Mouse (Mus musculus) MEL-GATA-1-ER (cell line): ENCODE data around the gene Kcnn3.
A peak's percentile ranks its signal among the peaks of the same experiment; 100 is the strongest.

Source experiments
- DNase-seq: peaks from one replicate; pipeline ENCODE4 v3.0.0-alpha.2; 2012; ENCODE audit warnings: low read depth; ENCODE audit errors: extremely low read depth

The Kcnn3 gene

GRCm38 (mm10) chr3:89561386-89561785 lies 41.4 kb downstream of the Kcnn3 start:
- no peak for DNase-seq

DNA sequence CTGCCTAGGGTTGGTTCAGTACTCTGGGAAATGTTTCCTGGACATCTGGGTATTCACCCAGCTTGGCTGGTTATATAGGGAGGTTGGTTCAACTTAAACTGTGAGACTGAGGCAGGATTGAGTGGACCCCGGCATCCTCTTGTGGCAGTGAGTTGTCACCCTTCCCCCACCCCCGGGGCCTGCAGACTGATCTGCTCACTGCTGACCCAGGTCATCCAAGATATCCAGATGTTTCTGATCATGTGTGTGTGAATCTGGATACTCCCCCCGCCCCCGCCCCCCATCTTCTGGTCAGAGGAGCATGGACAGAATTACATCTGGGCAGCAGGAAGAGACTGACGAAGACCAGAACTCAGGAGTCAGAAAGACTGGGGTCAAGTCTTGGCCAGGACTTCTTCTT lies 45.4 kb downstream of the Kcnn3 start:
- no peak for DNase-seq

DNA sequence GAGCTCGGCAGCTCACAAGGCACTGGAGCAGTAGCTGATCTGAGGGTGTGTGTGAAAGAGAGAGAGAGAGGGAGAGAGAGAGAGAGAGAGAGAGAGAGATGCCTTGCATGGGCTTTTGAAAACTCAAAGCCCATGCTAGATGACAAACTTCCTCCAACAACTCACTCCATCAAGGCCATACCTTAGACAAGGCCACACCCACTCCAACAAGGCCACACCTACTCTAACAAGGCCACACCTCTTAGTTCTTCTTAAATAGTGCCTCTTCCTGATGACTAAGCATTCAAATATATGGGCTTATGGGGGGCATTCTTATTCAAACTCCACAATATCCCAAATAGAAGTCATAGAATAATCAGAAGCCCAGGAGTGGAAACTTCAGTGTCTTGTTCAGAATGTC lies 49.1 kb downstream of the Kcnn3 start:
- peak; percentile 52 for DNase-seq

DNA sequence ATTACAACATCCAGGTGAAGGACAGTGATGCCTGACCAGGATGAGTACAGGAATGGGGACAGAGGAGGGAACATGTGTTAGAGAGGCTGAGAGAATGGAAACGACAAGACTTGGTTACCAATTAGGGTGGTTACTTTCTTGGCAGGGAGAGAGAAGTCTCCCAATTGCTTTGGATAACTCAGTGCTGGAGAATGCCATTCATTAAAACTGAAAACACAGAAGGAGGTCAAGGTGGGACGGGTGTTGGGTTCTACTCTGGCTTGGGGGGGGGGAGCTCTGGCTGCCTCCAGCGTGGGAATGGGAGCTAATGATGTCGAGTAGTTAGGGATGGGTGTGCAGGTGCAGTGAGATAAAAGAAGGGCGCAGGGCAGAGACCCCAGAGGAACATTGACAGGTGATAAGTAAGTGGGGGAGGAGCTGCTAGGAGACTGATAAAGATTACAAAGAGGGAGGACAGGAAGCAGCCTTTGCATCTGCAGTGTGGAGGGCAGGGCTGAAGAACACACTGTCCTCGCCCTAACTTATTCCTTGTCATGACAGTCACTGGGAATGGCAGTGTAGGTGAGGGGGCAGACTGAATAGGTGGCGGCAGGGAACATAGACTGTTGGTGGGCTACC lies 49.9 kb downstream of the Kcnn3 start:
- DNase-seq = no peak

- peak; percentile 43 for DNase-seq
These were observed 50.4 kb downstream of the Kcnn3 start for GRCm38 (mm10) chr3:89570362-89570761.

GRCm38 (mm10) chr3:89574260-89574659 lies 54.3 kb downstream of the Kcnn3 start:
- no peak for DNase-seq

DNA sequence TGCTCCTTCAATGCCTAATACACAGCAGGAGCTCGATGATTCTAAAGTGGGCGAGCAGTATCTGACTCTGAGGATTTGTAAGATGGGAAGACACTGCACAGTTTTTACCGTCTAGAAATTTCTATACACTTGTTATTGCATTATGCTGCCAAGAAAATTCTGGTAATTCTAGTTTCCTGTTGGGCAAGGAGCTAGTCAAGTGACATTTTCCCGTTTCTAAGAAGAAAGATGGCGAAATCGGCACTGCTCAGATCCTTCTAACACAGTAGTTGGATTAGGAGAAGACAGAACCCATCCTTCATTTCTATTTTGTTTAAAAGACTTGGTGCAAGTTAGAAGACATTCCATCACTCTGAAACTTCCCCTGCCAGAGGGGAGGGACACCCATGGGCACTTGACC lies 56.4 kb downstream of the Kcnn3 start:
- DNase-seq = no peak

DNA sequence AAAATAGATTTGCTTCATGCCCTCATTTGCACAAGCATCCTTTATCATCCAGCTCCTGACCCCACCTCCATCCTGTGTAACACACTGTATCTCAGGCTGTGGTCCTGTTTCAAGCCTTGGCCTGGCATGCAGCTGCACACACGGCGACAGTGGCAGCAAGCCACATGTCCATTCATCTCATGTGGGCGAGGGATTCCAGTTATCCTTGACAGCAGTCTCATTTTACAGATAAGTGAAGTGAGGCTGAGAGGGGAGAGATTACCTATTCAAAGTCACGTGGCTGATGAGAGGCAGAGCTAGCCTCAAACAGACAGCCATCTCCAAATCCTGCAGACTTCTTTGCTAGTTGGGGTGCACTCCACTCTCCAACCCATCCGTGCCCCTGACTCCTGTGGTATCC lies 57.2 kb downstream of the Kcnn3 start:
- DNase-seq = no peak

- no peak for DNase-seq
These were observed 58.1 kb downstream of the Kcnn3 start for GRCm38 (mm10) chr3:89578083-89578482.

- no peak for DNase-seq
These were observed 58.8 kb downstream of the Kcnn3 start for GRCm38 (mm10) chr3:89578803-89579202.

- DNase-seq = no peak
These were observed 64.3 kb downstream of the Kcnn3 start for GRCm38 (mm10) chr3:89584254-89584653.

DNA sequence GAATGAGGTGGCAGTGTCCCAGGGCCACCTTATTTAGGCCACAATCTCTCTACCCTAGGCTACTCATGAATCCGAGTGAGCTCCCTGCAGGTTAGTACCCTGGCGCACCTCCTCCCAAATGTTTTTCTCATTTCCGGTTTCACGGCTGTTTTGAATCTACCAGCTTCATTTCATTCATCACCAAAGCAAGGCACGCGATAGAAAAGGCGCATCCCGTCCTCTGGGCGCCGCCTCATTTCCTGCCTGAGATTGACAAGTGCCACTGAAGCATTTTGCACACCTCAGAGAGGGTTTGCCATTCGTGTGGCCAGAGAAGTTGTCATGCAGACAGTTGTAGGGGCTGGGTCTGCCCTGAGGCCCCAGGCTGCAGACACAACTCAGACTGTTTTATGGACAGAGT lies 68.5 kb downstream of the Kcnn3 start:
- DNase-seq = no peak

DNA sequence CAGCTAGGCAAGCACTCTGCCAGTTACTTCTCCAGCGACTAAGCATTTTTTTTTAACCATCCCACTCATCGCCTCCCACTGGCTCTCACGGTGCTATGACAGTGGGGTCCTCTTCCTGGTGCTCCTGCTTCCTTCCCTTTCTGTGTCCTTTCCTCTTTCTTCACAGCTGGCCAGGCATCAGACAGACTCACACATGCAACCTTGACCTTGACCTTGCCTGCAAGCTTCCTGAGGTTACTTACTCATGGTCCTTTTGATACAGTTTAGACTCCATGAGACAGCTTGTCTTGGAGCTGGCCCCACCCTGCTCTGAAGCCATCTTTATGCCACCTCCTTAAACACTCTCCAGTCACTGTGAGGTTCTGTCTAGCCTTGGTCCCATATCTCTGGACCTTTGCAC lies 69.4 kb downstream of the Kcnn3 start:
- DNase-seq = no peak

GRCm38 (mm10) chr3:89590386-89590785 lies 70.4 kb downstream of the Kcnn3 start:
- no peak for DNase-seq

- DNase-seq = no peak
These were observed 71.5 kb downstream of the Kcnn3 start for GRCm38 (mm10) chr3:89591461-89591860.

GRCm38 (mm10) chr3:89592809-89593208 lies 72.8 kb downstream of the Kcnn3 start:
- DNase-seq = no peak

DNA sequence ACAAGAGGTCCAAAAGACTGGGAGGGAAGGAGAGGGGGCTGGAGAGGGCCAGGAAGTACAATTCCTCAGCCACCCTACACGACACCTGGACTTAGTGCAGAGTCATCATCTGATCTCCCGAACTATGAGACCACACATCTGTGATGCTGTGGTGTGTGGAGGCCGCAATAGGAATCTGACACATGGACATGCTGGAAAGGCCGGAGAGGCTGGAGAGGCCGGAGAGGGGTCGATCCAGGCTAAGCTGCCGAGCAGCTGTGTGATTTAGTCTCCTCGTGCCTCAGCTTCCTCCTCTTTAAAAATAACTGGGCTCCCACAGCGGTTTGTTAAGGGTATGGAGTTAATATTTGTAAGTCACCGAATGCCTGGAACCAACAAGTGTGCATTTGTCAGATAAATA lies 73.6 kb downstream of the Kcnn3 start:
- no peak for DNase-seq

DNA sequence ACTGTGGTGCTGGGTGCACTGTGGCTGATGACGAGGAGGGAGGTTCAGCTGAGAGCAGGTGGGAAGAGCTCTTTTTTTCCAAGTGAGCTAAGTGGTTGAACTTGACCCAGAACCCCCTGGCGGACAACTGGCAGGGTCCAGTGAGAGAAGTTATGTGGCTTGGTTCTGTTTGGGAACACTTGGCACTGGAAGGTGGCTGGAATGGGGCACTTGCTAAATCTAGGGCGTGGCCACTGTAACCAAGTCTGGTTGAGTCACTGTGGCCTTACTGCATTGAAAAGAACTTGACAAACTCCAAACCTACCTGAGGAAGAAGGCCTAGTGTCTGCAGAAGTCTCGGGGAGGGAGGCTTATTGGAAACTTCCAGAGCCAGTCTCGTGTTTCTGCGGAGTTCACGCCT lies 78.4 kb downstream of the Kcnn3 start:
- DNase-seq = no peak

DNA sequence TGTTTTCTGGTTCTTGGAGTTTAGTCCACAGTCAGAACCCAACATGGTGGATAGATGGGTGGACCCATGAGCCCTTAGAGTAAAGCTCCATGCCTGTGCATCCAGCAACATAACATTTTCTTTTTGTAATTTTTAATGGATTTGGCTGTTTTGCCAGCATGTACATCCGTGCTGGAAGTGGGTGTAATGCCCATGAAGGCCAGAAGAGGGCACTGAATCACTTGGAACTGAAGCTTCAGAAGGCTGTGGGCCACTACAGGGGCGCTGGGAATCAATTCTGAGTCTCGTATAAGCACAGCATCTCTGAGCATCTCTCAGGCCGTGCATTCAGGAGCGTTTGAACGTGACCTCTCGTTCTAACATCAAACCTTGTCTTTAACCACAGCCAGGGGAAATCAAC lies 79.0 kb downstream of the Kcnn3 start:
- no peak for DNase-seq

DNA sequence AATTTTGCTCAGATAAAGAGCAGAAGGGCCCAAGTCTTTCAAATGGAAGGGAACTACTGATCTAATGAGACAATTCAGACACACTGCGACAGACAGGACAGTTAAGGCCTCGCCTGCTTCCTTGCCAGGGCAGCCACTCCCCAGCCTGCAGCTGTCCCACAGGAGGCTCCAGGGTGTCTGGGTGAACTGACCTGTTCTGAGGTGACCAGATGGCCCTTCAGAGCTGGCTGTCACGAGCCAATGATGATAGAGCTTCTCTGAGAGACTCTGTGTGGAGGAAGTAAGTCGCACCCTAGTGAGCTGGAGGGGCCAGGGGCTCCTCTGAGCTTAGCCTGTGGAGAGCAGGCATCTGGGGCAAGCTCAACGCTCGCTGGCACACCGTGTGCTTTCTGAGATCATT lies 81.1 kb downstream of the Kcnn3 start:
- no peak for DNase-seq

DNA sequence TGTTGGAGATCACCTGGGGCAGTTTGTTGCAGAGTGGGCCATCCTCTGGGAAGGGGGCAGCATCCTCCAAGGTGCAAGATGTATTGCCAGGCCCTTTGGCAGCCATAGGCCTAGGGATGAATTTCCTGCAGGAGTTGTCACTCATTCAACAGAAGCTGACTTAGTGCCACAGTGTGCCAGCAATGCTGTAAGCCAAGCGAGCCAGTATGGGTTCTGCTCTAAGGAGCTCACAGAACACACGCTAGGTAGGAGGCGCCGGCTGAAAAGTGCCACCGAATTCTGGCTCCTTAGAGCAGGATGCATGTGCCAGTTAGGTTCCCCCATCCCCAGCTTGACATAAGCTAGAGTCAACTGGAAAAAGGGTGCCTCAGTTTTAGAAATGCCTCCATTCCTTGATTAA lies 83.3 kb downstream of the Kcnn3 start:
- no peak for DNase-seq

- no peak for DNase-seq
These were observed 85.3 kb downstream of the Kcnn3 start for GRCm38 (mm10) chr3:89605235-89605634.

- no peak for DNase-seq
These were observed 87.4 kb downstream of the Kcnn3 start for GRCm38 (mm10) chr3:89607327-89607726.

DNA sequence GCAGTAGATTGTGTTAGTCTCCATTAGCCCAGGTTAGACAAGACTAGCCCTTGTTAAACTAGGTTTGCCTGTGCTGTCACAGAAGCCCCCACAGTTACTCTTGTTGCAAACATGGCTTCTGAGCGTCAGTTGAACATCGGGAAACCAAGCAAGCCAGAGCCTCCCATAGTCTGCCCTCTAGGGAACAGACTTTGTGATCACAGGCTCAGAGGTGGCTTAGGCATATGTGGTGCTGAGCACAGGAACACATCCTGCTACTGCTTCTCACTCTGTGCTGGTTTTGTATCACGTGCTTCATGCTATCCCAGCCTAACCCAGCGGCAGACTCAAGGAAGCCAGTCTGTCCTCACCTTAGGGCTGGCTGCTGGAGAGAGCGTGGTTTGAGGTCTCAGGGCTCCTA lies 92.1 kb downstream of the Kcnn3 start:
- no peak for DNase-seq
